Mouse (Mus musculus): Measurements from ENCODE around the gene Gne. TPM values are rescaled to one million over a fixed set of nuclear protein-coding genes. Genes with fewer than 3 reads are reported as not detected.
A peak's percentile ranks its signal among the peaks of the same experiment; 100 is the strongest.

Gne gene
- polyA plus RNA-seq, 1 experiment, result 20.7 TPM

DNA sequence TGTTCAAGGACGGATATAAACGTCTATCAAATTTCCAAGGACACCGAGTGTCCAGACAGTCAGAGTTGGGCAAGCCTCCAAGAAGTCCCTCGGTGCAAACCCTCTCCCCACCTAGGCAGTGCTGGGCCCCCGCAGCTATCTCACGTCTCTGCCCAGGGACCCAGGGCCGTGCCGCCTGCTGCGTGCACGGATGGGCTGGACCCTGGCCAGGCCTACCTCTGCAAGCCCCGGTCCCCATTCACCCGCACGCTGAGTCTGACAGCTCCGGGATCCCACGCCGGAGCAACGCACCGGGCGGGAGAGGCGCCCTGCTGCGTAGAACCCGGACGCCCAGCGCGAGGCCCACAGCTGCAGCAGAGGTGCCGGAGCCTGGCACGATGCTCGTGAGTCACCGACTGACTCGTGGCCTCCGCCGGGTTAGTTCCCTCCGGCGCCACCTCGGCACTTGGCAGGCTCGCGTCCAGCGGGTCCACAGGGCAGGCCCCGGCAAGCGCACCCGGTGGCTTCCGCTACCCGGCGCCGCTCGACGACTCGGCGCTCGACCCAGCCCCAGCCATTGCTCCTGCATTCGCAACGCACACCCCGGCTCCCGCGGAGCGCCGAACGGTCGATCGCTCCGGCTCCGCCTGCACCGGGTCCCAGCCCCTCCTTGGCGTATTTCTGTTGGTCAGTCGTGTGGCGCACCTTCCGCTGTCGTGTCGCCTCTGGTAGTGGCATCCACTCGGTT lies 11.7 kb downstream of the Gne start:
- DNase-seq (ENCODE audit: low read depth), result peak; percentile 96
- TF ChIP-seq POLR2A (IDR thresholded peaks at IDR 0.05; ENCODE audit: borderline replicate concordance, extremely low read depth, insufficient read depth, insufficient read length, poor library complexity, severe bottlenecking) (peak; percentile 80), CTCF (IDR thresholded peaks at IDR 0.05; ENCODE audit: borderline replicate concordance, extremely low read depth, insufficient read depth, insufficient read length) (no peak)

DNA sequence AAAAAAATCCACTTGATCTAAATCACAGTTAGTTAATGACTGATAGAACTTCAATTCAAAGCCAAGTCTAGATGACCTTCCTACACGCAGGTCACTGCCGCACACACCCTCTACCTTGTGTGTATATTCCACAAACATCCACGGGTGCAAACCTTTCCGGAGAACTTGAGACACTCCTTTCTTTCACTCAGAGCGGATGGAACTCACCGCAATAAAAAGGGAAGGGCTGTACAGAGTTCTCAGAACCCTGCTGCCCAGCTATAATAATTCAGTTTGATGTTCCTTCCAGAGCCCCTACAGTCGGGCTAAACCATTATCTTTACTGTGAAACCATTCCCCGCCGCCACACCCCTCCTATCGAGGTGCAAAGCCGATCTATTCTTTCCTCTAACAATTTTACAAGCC lies 12.2 kb downstream of the Gne start:
- DNase-seq (ENCODE audit: low read depth), result no peak
- TF ChIP-seq CTCF (IDR thresholded peaks at IDR 0.05; ENCODE audit: borderline replicate concordance, extremely low read depth, insufficient read depth, insufficient read length), result no peak
- no peak for TF ChIP-seq POLR2A (IDR thresholded peaks at IDR 0.05; ENCODE audit: borderline replicate concordance, extremely low read depth, insufficient read depth, insufficient read length, poor library complexity, severe bottlenecking)

DNA sequence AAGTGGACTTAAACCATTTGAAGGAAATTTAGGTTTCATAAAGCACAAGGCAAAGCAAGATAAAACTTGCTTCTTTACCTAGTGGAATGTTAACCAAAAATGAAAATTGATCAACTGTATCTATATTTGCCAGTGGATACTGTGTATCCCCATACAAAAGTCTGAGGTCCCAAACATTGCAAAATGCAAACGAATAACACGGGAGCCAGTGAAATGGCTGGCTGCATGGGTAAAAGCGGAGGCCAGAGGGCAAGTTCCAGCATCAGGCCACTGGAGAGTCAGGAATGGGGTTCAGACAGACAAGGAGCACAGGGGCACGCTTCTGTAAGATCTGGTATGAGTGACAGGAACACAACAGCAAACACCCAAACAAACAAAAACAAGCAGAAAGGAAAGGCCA lies 13.3 kb downstream of the Gne start:
- no peak for DNase-seq (ENCODE audit: low read depth)
- TF ChIP-seq POLR2A (IDR thresholded peaks at IDR 0.05; ENCODE audit: borderline replicate concordance, extremely low read depth, insufficient read depth, insufficient read length, poor library complexity, severe bottlenecking) (no peak), CTCF (IDR thresholded peaks at IDR 0.05; ENCODE audit: borderline replicate concordance, extremely low read depth, insufficient read depth, insufficient read length) (no peak)

DNA sequence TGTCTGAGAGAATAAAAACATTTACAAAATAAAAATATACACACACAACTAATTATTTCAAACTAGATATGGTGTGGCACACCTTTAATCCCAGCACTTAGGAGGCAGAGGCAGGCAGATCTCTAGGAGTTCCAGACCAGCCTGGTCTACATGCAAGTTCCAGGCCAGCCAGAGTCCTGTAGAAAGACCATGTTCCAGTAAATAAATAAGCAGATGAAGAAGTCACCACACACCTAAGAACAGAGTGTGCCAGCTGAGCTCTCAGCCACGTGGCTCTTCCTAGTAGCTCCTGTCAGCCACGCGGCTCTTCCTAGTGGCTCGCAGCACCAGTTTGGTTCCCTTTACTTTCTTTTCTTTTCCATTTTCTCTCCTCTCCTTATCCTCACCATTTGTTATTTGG lies 14.6 kb downstream of the Gne start:
- no peak for DNase-seq (ENCODE audit: low read depth)
- TF ChIP-seq POLR2A (IDR thresholded peaks at IDR 0.05; ENCODE audit: borderline replicate concordance, extremely low read depth, insufficient read depth, insufficient read length, poor library complexity, severe bottlenecking) (no peak), CTCF (IDR thresholded peaks at IDR 0.05; ENCODE audit: borderline replicate concordance, extremely low read depth, insufficient read depth, insufficient read length) (no peak)

DNA sequence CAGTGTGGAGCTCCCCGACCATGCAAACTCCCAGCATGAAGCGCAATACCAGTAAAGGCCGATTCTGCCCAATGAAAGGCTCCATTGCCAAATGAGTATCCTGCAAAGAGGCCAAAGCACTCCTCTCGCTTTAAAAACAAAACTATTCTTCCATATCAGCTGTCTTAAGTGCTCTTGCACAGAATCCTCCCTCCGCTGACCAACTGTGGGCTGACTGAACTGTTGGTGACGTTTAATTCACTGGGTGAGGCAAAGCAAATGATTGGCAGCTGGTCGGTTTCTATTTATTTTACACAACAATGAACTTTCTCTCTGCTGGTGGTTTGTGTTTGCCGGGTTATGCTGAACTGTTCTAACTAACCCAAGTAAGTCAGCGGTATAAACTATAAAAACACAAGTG lies 15.2 kb downstream of the Gne start:
- DNase-seq (ENCODE audit: low read depth), result peak; percentile 14
- no peak for TF ChIP-seq CTCF (IDR thresholded peaks at IDR 0.05; ENCODE audit: borderline replicate concordance, extremely low read depth, insufficient read depth, insufficient read length)
- TF ChIP-seq POLR2A (IDR thresholded peaks at IDR 0.05; ENCODE audit: borderline replicate concordance, extremely low read depth, insufficient read depth, insufficient read length, poor library complexity, severe bottlenecking), result no peak

DNA sequence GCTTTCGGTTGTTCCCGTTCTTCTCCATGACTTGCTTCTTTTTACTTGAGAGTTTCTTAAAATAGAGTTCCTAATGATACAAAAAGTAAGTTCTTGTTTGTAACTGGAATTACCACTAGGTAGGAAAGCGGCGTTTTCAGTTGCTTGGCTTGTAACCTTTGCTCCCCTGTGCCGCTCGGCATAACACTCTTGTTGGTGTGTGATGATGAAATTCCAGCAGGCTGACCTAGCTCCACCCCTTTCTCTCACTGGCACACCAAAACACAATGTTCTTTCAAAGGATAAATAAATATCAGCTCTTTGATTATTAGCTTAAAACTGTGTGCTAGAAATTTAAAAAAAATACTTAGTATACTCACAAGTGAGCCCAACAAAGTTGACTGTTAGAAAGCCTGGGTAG lies 17.1 kb downstream of the Gne start:
- DNase-seq (ENCODE audit: low read depth), result no peak
- TF ChIP-seq CTCF (IDR thresholded peaks at IDR 0.05; ENCODE audit: borderline replicate concordance, extremely low read depth, insufficient read depth, insufficient read length) (no peak), POLR2A (IDR thresholded peaks at IDR 0.05; ENCODE audit: borderline replicate concordance, extremely low read depth, insufficient read depth, insufficient read length, poor library complexity, severe bottlenecking) (no peak)

DNA sequence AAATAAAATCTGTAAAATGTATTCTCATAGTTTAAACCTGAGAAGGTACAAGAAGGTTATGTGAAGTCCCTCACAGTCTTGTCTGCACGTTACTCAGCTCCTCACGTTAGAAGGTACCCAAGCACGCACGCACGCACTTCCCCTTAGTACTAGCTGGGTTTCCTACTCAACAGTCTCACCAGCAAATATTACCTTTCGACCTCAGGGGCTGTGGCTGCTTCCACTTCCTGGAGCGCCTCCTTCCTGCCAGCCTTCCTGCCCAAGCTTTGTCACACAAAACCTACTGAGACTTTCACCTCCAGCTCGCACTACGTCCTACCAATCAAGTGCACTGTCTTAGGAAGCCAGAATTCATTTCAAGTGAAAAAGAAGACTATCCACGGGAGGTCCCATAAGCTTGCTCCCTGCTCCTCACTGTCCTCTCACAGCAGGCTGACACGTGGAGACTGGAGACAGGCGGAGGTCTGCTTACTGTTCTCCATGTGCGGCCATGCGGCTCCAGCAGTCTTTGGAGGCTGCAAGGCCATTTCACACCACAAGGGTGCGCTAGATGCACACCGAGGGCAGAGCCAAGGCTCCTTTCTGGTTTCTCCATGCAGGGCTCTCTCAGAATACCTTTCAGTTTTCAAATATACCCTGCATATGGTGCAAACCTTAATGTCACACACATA lies 18.5 kb downstream of the Gne start:
- TF ChIP-seq CTCF (IDR thresholded peaks at IDR 0.05; ENCODE audit: borderline replicate concordance, extremely low read depth, insufficient read depth, insufficient read length) (peak; percentile 98), POLR2A (IDR thresholded peaks at IDR 0.05; ENCODE audit: borderline replicate concordance, extremely low read depth, insufficient read depth, insufficient read length, poor library complexity, severe bottlenecking) (no peak)
- DNase-seq (ENCODE audit: low read depth), result peak; percentile 86

DNA sequence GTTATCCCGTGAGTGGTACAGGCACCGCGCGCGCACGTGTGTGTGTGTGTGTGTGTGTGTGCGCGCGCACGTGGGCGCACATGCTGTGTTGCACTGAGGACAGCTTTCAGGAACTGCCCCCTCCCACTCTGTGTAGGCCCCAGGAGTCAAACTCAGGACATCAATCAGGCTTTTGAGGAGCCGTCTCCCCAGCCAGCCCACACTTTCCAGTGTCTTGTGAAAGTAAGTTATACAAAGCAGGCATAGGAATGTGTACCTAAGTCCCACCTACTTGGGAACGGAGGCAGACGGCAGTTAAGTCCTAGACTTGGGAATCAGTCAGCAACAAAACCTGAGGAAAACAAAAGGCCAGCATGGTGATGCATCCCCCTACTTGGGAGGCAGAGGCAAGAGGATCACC lies 21.2 kb downstream of the Gne start:
- TF ChIP-seq POLR2A (IDR thresholded peaks at IDR 0.05; ENCODE audit: borderline replicate concordance, extremely low read depth, insufficient read depth, insufficient read length, poor library complexity, severe bottlenecking) (no peak), CTCF (IDR thresholded peaks at IDR 0.05; ENCODE audit: borderline replicate concordance, extremely low read depth, insufficient read depth, insufficient read length) (no peak)
- no peak for DNase-seq (ENCODE audit: low read depth)

DNA sequence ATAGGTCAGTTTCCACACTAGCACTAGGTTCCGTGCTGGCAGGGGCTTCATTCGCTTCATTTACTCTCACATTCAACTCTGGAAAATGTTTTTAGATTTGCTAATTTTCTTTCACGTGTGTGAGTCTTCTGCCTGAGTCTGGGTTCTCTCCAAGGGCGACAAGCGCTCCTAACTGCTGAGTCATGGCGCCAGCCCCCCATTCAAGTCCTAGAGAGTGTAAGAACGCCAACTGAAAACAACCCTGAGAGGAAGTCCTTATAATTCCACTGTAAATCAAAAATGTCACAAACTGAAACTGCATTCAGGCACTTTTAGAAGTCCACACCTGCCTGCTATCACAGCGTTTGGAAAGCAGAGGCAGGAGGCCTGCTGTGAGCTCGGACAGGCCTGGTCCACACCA lies 21.9 kb downstream of the Gne start:
- peak; percentile 7 for DNase-seq (ENCODE audit: low read depth)
- TF ChIP-seq CTCF (IDR thresholded peaks at IDR 0.05; ENCODE audit: borderline replicate concordance, extremely low read depth, insufficient read depth, insufficient read length) (no peak), POLR2A (IDR thresholded peaks at IDR 0.05; ENCODE audit: borderline replicate concordance, extremely low read depth, insufficient read depth, insufficient read length, poor library complexity, severe bottlenecking) (no peak)

DNA sequence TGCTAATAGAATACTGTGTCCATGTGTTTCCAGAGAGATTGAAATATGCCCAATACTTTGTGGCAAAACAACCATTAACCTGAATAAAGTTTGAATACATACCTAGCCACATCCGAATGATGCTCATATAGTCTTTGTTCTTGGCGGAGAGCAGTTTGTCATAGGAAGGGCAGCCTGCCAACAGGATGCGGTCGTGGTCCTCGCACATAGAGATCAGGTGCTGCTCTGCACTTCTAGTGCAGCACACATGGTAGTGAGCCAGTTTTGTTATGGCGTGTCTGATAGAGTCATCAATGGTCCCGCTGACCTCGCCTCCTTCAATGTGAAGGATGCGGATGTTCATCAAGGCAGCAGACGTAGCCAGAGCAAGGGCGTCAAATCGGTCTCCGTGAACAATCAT lies 24.3 kb downstream of the Gne start:
- DNase-seq (ENCODE audit: low read depth), result no peak
- no peak for TF ChIP-seq CTCF (IDR thresholded peaks at IDR 0.05; ENCODE audit: borderline replicate concordance, extremely low read depth, insufficient read depth, insufficient read length)
- no peak for TF ChIP-seq POLR2A (IDR thresholded peaks at IDR 0.05; ENCODE audit: borderline replicate concordance, extremely low read depth, insufficient read depth, insufficient read length, poor library complexity, severe bottlenecking)

DNA sequence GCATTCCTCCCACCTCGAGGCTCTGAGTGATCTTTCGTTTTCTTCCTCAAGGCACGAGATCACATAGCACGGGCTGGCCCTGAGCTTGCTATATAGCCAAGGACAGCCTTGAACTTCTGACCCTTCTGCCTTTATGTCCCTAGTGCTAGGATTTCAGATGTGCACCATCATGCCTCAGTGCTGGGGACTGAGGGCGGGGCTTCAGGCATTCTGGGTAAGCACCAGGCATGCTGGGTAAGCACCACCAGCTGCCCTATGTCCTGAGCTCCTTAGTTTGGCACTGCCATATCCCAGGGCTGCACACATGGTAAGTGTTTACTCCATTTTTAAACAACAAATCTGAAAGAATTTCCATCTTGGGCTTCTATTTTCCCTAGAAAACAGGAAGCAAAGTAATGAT lies 34.2 kb downstream of the Gne start:
- TF ChIP-seq CTCF (IDR thresholded peaks at IDR 0.05; ENCODE audit: borderline replicate concordance, extremely low read depth, insufficient read depth, insufficient read length) (no peak), POLR2A (IDR thresholded peaks at IDR 0.05; ENCODE audit: borderline replicate concordance, extremely low read depth, insufficient read depth, insufficient read length, poor library complexity, severe bottlenecking) (no peak)

DNA sequence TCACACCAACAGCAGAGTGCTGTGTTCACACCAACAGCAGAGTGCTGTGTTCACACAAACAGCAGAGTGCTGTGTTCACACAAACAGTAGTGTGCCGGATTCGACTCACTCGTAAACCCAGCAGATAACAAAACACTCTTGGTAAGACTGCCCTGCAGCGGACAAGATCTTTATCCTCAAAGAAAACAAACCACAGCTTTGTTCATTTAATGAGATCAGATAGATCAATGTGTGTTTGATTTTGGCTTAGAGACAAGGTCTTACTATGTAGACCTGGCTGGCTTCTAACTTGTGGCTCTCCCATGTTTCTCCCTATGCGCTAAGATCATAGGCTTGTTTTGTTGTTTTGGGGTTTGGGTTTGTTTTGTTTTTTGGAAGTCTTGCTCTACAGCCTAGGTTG lies 37.9 kb downstream of the Gne start:
- TF ChIP-seq CTCF (IDR thresholded peaks at IDR 0.05; ENCODE audit: borderline replicate concordance, extremely low read depth, insufficient read depth, insufficient read length), result no peak
- TF ChIP-seq POLR2A (IDR thresholded peaks at IDR 0.05; ENCODE audit: borderline replicate concordance, extremely low read depth, insufficient read depth, insufficient read length, poor library complexity, severe bottlenecking), result no peak
- DNase-seq (ENCODE audit: low read depth), result no peak

More for the DNA sequence above, 34.2 kb downstream of the Gne start:
- DNase-seq (ENCODE audit: low read depth), result no peak
